Mouse (Mus musculus): ENCODE results near the gene Ago1. TPM values are rescaled to one million over a fixed set of nuclear protein-coding genes. Genes with fewer than 3 reads are reported as not detected.

Gene Ago1
- polyA plus RNA-seq, 1 experiment from 2014 or later, result 8.0 TPM

DNA sequence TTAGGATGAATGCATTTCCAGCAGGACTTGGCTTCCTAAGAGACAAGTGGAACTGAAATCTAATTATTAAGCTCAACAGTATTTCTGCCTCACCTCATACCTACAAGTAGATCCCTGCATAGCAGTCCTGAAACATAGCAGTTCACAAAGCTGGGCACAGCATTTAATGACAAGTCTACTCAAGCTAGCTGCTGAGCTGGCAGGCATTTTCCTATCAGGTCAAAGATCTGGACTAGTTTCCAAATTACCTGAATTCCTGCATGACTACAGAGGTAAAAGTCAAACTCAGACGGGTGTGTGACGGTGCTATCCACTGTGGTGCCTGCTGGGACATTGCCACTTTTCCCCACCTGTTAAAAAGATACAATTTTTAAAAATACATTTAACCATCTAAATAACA lies 28.6 kb upstream of the Ago1 start:
- Histone ChIP-seq H3K9me3 (ENCODE audit: control insufficient read depth, low read length) (no peaks in the 10 kb centered on the region), H3K27me3 (replicated peaks; ENCODE audit: control insufficient read depth, insufficient read depth, low read length) (no peaks in the 10 kb centered on the region), H3K4me1 (replicated peaks; ENCODE audit: control insufficient read depth, insufficient read depth, low read length) (no peaks in the 10 kb centered on the region), H3K36me3 (ENCODE audit: control insufficient read depth, insufficient read depth, low read length) (no peaks in the 10 kb centered on the region), H3K4me2 (ENCODE audit: low read length) (no peak overlapping the region), H3K9ac (ENCODE audit: low read length) (no peak overlapping the region), H3K4me3 (ENCODE audit: low read depth, low read length) (no peak overlapping the region), H3K27ac (ENCODE audit: low read depth) (no peak overlapping the region)
- ATAC-seq (replicated peaks; ENCODE audit: low FRiP score, low TSS enrichment, low read depth), result no peak
- DNase-seq (ENCODE audit: low spot score), result no peak
- 78% methylated on average over 2 of the region's 2 CpGs for WGBS

DNA sequence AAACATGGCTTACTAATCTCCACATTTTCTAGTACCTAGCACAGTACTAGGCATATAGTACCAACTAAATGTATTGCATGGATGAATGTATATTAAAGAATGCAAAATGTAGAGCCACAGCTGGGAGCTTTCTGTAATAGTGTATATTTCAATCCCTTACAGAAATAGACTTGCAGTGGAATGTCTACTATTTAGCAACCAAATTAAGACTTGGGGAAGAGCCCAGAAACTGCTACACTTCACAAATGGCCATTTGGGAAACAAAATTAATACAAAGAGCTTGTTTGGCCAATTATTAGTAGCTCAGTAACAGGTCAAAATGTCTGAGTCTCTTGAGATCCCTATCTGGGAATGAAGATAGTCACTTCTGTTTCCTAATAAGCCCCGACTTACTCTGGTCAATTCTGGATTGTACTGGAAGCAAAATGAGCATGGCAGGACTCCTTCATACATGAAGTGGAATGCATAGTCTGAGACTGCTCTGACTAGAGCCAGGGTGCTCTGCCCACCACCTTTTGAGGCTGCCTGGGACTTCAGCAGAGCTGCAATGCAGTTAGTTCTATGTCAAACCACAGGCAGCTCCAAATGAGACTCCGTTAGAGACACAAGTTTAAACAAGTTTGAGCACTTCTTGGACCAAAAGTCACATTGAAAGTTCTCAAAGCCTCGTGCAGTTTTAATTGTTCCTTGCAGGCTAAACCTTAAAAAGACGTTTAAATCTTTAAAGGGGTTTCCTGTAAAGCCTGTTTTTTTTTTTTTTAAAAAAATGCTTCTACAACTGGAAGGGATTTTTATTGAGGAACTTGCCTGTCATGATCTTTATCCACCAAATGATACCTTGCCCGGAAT lies 27.8 kb upstream of the Ago1 start:
- DNase-seq (ENCODE audit: low spot score), result no peak
- no peak overlapping the region for H3K4me3 ChIP-seq (ENCODE audit: low read depth, low read length)
- H3K27ac ChIP-seq (ENCODE audit: low read depth), result no peak overlapping the region
- no peak for ATAC-seq (replicated peaks; ENCODE audit: low FRiP score, low TSS enrichment, low read depth)
- no peak overlapping the region for H3K4me2 ChIP-seq (ENCODE audit: low read length)
- H3K4me1 ChIP-seq (replicated peaks; ENCODE audit: control insufficient read depth, insufficient read depth, low read length), result no peaks in the 10 kb centered on the region
- no peaks in the 10 kb centered on the region for H3K36me3 ChIP-seq (ENCODE audit: control insufficient read depth, insufficient read depth, low read length)
- 70% methylated on average over 5 of the region's 5 CpGs for WGBS
- no peaks in the 10 kb centered on the region for H3K27me3 ChIP-seq (replicated peaks; ENCODE audit: control insufficient read depth, insufficient read depth, low read length)
- H3K9me3 ChIP-seq (ENCODE audit: control insufficient read depth, low read length), result no peaks in the 10 kb centered on the region
- H3K9ac ChIP-seq (ENCODE audit: low read length), result no peak overlapping the region

DNA sequence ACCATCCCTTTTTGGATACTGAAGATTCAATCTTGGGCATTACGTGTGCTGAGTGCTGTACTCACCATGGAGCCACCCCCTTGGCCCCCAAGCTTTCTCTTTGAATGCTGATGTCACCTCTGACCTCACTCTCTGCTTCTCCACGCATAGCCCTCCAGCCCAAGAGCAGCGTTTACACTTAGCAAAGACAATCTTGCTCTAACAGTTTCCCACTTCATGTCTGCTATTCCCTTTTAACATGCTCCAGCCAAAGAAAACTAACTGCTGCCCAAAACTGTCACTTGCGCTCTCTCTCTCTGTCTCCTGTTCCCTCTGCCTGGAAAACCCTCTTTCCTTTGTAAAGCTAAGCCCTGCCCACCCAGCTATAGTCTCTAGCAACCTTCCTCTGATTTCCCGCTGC lies 27.1 kb upstream of the Ago1 start:
- Histone ChIP-seq H3K27ac (ENCODE audit: low read depth) (no peak overlapping the region), H3K36me3 (ENCODE audit: control insufficient read depth, insufficient read depth, low read length) (no peaks in the 10 kb centered on the region), H3K4me2 (ENCODE audit: low read length) (no peak overlapping the region), H3K4me1 (replicated peaks; ENCODE audit: control insufficient read depth, insufficient read depth, low read length) (no peaks in the 10 kb centered on the region), H3K9me3 (ENCODE audit: control insufficient read depth, low read length) (no peaks in the 10 kb centered on the region), H3K27me3 (replicated peaks; ENCODE audit: control insufficient read depth, insufficient read depth, low read length) (no peaks in the 10 kb centered on the region), H3K9ac (ENCODE audit: low read length) (no peak overlapping the region), H3K4me3 (ENCODE audit: low read depth, low read length) (no peak overlapping the region)
- ATAC-seq (replicated peaks; ENCODE audit: low FRiP score, low TSS enrichment, low read depth) (no peak), DNase-seq (ENCODE audit: low spot score) (no peak)
- WGBS, result 61% methylated on average over 5 of the region's 5 CpGs

DNA sequence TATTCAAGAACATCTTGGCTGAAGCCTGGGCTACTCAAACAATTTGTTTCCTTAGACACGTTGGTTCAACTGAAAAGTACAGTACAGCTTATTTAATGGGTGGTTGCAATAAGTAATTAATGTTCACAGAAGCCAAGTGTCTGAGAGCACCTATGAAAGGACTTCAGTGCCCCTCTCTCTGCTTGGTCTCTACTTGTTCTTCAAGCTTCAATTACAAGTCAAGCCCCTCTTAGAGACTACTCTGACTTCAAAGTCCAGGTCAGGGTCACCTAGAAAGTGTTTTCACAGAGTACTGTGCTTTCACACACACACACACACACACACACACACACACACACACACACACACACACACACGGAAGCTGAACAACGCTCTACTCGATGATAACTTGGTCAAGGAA lies 25.0 kb upstream of the Ago1 start:
- Histone ChIP-seq H3K4me1 (replicated peaks; ENCODE audit: control insufficient read depth, insufficient read depth, low read length) (no peaks in the 10 kb centered on the region), H3K9ac (ENCODE audit: low read length) (no peak overlapping the region), H3K36me3 (ENCODE audit: control insufficient read depth, insufficient read depth, low read length) (no peaks in the 10 kb centered on the region), H3K4me3 (ENCODE audit: low read depth, low read length) (no peak overlapping the region), H3K4me2 (ENCODE audit: low read length) (no peak overlapping the region), H3K27me3 (replicated peaks; ENCODE audit: control insufficient read depth, insufficient read depth, low read length) (no peaks in the 10 kb centered on the region), H3K27ac (ENCODE audit: low read depth) (no peak overlapping the region), H3K9me3 (ENCODE audit: control insufficient read depth, low read length) (no peaks in the 10 kb centered on the region)
- ATAC-seq (replicated peaks; ENCODE audit: low FRiP score, low TSS enrichment, low read depth), result no peak
- WGBS, result 88% methylated on average over 4 of the region's 4 CpGs
- DNase-seq (ENCODE audit: low spot score), result no peak

DNA sequence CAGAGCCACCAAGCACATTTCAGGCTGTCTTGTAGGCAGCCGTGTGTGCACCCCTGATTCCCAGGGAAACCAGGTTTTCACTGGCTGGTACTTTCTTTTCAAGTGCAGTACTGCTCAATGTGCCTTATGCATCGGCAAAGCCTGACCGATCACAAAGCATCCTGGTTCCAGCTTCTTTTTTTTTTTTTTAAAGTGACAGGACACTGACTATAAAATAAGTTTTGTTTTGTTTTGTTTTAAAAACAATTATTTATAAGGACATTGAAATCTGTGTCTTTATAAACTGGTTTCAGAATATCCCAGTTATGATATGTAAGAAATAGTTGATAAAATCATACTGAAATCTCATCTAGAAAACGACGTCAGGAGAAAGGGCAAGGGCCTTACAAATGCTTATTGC lies 23.6 kb upstream of the Ago1 start:
- WGBS, result 63% methylated on average over 5 of the region's 5 CpGs
- no peak for DNase-seq (ENCODE audit: low spot score)
- Histone ChIP-seq H3K9ac (ENCODE audit: low read length) (no peak overlapping the region), H3K4me3 (ENCODE audit: low read depth, low read length) (no peak overlapping the region), H3K36me3 (ENCODE audit: control insufficient read depth, insufficient read depth, low read length) (no peaks in the 10 kb centered on the region), H3K27me3 (replicated peaks; ENCODE audit: control insufficient read depth, insufficient read depth, low read length) (no peaks in the 10 kb centered on the region), H3K27ac (ENCODE audit: low read depth) (no peak overlapping the region), H3K4me2 (ENCODE audit: low read length) (no peak overlapping the region), H3K9me3 (ENCODE audit: control insufficient read depth, low read length) (no peaks in the 10 kb centered on the region), H3K4me1 (replicated peaks; ENCODE audit: control insufficient read depth, insufficient read depth, low read length) (no peaks in the 10 kb centered on the region)
- no peak for ATAC-seq (replicated peaks; ENCODE audit: low FRiP score, low TSS enrichment, low read depth)

DNA sequence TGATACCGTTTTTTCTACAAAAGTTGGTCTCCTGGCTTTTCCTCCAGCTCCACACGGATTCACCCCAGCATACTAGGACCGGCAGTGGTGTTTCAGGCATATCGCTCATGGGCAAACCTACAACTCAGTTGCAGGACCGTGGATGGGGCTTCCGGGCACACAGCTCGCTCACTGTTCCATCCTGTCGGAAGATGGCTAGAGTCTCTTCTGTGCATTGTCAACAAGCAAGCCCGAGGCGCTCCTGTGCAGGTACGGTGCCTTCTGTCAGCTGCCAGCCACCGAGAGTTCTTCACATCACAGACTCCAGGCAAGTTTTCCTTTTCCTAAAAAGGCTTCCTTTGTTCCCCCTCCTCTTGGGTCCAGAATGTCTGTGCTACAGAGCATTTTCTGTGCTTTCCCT lies 22.3 kb upstream of the Ago1 start:
- H3K4me2 ChIP-seq (ENCODE audit: low read length), result no peak overlapping the region
- H3K27ac ChIP-seq (ENCODE audit: low read depth), result no peak overlapping the region
- no peak overlapping the region for H3K9ac ChIP-seq (ENCODE audit: low read length)
- no peaks in the 10 kb centered on the region for H3K27me3 ChIP-seq (replicated peaks; ENCODE audit: control insufficient read depth, insufficient read depth, low read length)
- no peaks in the 10 kb centered on the region for H3K36me3 ChIP-seq (ENCODE audit: control insufficient read depth, insufficient read depth, low read length)
- no peak for DNase-seq (ENCODE audit: low spot score)
- H3K9me3 ChIP-seq (ENCODE audit: control insufficient read depth, low read length), result no peaks in the 10 kb centered on the region
- no peak overlapping the region for H3K4me3 ChIP-seq (ENCODE audit: low read depth, low read length)
- ATAC-seq (replicated peaks; ENCODE audit: low FRiP score, low TSS enrichment, low read depth), result no peak
- WGBS, result 74% methylated on average over 12 of the region's 12 CpGs
- no peaks in the 10 kb centered on the region for H3K4me1 ChIP-seq (replicated peaks; ENCODE audit: control insufficient read depth, insufficient read depth, low read length)

DNA sequence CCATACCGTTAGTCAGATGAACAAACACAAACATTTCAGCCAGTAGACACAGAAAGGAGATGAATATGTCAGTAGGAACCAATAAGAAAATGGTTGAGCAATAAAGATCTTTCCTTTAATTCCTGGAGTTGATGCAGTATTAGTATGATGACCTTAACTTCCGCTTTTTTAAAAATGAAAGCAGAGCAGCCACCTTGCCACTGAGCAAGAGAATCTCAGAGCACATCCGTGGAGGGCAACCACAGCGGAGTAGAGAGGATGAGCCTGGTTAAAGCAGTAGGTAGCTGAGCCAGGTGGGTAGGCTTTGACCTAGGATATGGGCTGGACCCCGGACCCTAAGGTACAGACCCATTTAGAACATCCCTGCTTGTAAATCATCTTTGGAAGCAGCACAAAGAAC lies 21.4 kb upstream of the Ago1 start:
- ATAC-seq (replicated peaks; ENCODE audit: low FRiP score, low TSS enrichment, low read depth) (no peak), DNase-seq (ENCODE audit: low spot score) (no peak)
- H3K36me3 ChIP-seq (ENCODE audit: control insufficient read depth, insufficient read depth, low read length), result no peaks in the 10 kb centered on the region
- H3K4me3 ChIP-seq (ENCODE audit: low read depth, low read length), result no peak overlapping the region
- H3K4me2 ChIP-seq (ENCODE audit: low read length), result no peak overlapping the region
- no peaks in the 10 kb centered on the region for H3K4me1 ChIP-seq (replicated peaks; ENCODE audit: control insufficient read depth, insufficient read depth, low read length)
- H3K9me3 ChIP-seq (ENCODE audit: control insufficient read depth, low read length), result no peaks in the 10 kb centered on the region
- no peak overlapping the region for H3K9ac ChIP-seq (ENCODE audit: low read length)
- no peaks in the 10 kb centered on the region for H3K27me3 ChIP-seq (replicated peaks; ENCODE audit: control insufficient read depth, insufficient read depth, low read length)
- no peak overlapping the region for H3K27ac ChIP-seq (ENCODE audit: low read depth)
- 86% methylated on average over 5 of the region's 5 CpGs for WGBS

DNA sequence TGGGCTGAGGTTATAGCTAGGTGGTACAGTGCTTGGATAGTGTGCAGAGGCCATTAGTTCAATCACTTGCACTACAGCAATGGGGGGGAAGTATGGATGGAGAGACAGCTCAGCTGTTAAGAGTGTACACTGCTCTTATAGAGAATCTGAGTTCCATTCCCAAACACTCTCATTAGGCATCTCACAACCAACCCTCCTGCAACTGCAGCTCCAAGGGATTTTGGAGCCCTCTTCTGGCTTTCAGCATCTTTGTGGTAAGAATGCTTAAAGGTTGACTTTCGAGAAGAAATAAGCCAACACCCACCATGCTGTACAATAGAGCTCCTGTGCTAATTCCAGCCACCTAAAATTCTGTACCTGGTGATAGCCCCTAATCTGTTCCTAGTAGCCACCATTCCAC lies 17.8 kb upstream of the Ago1 start:
- WGBS, result 80% methylated on average over 1 of the region's 1 CpGs
- Histone ChIP-seq H3K27ac (ENCODE audit: low read depth) (no peak overlapping the region), H3K27me3 (replicated peaks; ENCODE audit: control insufficient read depth, insufficient read depth, low read length) (no peaks in the 10 kb centered on the region), H3K4me3 (ENCODE audit: low read depth, low read length) (no peak overlapping the region), H3K9me3 (ENCODE audit: control insufficient read depth, low read length) (no peaks in the 10 kb centered on the region), H3K4me1 (replicated peaks; ENCODE audit: control insufficient read depth, insufficient read depth, low read length) (no peaks in the 10 kb centered on the region), H3K4me2 (ENCODE audit: low read length) (no peak overlapping the region), H3K9ac (ENCODE audit: low read length) (no peak overlapping the region), H3K36me3 (ENCODE audit: control insufficient read depth, insufficient read depth, low read length) (no peaks in the 10 kb centered on the region)
- DNase-seq (ENCODE audit: low spot score) (no peak), ATAC-seq (replicated peaks; ENCODE audit: low FRiP score, low TSS enrichment, low read depth) (no peak)

DNA sequence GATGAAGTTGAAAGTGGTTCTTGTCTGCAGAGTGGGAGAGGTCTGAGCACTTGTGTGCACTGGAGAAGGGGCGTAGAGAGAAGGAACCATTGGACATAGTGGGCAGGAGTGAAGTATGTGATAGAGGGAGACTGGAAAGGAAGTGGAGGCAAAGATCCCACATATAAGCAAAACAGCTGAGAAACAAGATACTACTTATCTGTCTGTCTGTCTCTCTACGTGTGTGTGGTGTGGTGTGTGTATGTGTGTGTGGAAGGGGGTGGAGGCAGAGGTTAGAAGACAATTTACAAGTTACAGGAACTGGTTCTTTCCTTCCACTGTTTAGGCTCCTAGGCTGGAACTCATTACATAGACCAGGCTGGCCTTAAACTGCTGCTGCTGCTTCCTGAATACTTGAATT lies 16.7 kb upstream of the Ago1 start:
- no peak for ATAC-seq (replicated peaks; ENCODE audit: low FRiP score, low TSS enrichment, low read depth)
- Histone ChIP-seq H3K9me3 (ENCODE audit: control insufficient read depth, low read length) (no peaks in the 10 kb centered on the region), H3K27ac (ENCODE audit: low read depth) (no peak overlapping the region), H3K27me3 (replicated peaks; ENCODE audit: control insufficient read depth, insufficient read depth, low read length) (no peaks in the 10 kb centered on the region), H3K4me2 (ENCODE audit: low read length) (no peak overlapping the region), H3K4me3 (ENCODE audit: low read depth, low read length) (no peak overlapping the region), H3K4me1 (replicated peaks; ENCODE audit: control insufficient read depth, insufficient read depth, low read length) (no peaks in the 10 kb centered on the region), H3K36me3 (ENCODE audit: control insufficient read depth, insufficient read depth, low read length) (no peaks in the 10 kb centered on the region), H3K9ac (ENCODE audit: low read length) (no peak overlapping the region)
- WGBS, result 80% methylated on average over 2 of the region's 2 CpGs
- no peak for DNase-seq (ENCODE audit: low spot score)

Data from intestine, embryonic 14.5 days (tissue).